Mouse (Mus musculus): ENCODE measurements around the gene Ankrd63. TPM values are rescaled to one million over a fixed set of nuclear protein-coding genes. Genes with fewer than 3 reads are reported as not detected.

The Ankrd63 gene
- total and polyA plus RNA-seq, 3 experiments = 0.08 to 0.53 TPM; not detected in 1

GRCm38 (mm10) chr2:118673686-118674465 lies 29.9 kb downstream of the Ankrd63 start:
- DNase-seq (ENCODE audit: low read depth, low spot score) = no peak
- Histone ChIP-seq H3K36me3 (ENCODE audit: control insufficient read depth in 1 of 2, insufficient read depth in 2 of 2, low read length in 2 of 2) (peaks cover 0 to 3% of the 10 kb centered on the region in 2 experiments; a peak in 1 of 4 replicates), H3K9me3 (replicated peaks; ENCODE audit: insufficient read depth, low read length) (no peaks in the 10 kb centered on the region), H3K9ac (ENCODE audit: control insufficient read depth, low read depth, low read length, poor library complexity, severe bottlenecking) (no peak overlapping the region), H3K4me1 (ENCODE audit: control insufficient read depth in 1 of 2, insufficient read depth in 2 of 2, low read length in 2 of 2) (no peaks in the 10 kb centered on the region), H3K4me3 (ENCODE audit: control insufficient read depth in 1 of 2, insufficient read depth in 1 of 2, low read depth in 2 of 2, low read length in 2 of 2) (no peak overlapping the region), H3K27me3 (ENCODE audit: control insufficient read depth in 1 of 2, insufficient read depth in 2 of 2, low read length in 2 of 2) (no peaks in the 10 kb centered on the region), H3K79me2 (ENCODE audit: control insufficient read depth, insufficient read depth, low read length, poor library complexity) (no peaks in the 10 kb centered on the region), H3K27ac (ENCODE audit: control insufficient read depth, low read depth, low read length) (no peak overlapping the region)
- TF ChIP-seq MYC (IDR thresholded peaks at IDR 0.05; ENCODE audit: low read depth, low read length) = no peak
- no peak for TF ChIP-seq MAZ (IDR thresholded peaks at IDR 0.05; ENCODE audit: low read depth, low read length)
- no peak for TF ChIP-seq POLR2AphosphoS5 (IDR thresholded peaks at IDR 0.05; ENCODE audit: borderline replicate concordance, low read depth, low read length)
- TF ChIP-seq BHLHE40 (IDR thresholded peaks at IDR 0.05; ENCODE audit: borderline replicate concordance, low read depth, low read length) = no peak

GRCm38 (mm10) chr2:118671728-118672127 lies 32.0 kb downstream of the Ankrd63 start:
- Histone ChIP-seq H3K4me3 (ENCODE audit: control insufficient read depth in 1 of 2, insufficient read depth in 1 of 2, low read depth in 2 of 2, low read length in 2 of 2) (no peak overlapping the region), H3K27me3 (ENCODE audit: control insufficient read depth in 1 of 2, insufficient read depth in 2 of 2, low read length in 2 of 2) (no peaks in the 10 kb centered on the region), H3K9ac (ENCODE audit: control insufficient read depth, low read depth, low read length, poor library complexity, severe bottlenecking) (no peak overlapping the region), H3K36me3 (ENCODE audit: control insufficient read depth in 1 of 2, insufficient read depth in 2 of 2, low read length in 2 of 2) (0 out of 4 replicates have a peak, but pooled peaks cover 0 to 3% of the 10 kb centered on the region in 2 experiments), H3K4me1 (ENCODE audit: control insufficient read depth in 1 of 2, insufficient read depth in 2 of 2, low read length in 2 of 2) (no peaks in the 10 kb centered on the region), H3K27ac (ENCODE audit: control insufficient read depth, low read depth, low read length) (no peak overlapping the region), H3K79me2 (ENCODE audit: control insufficient read depth, insufficient read depth, low read length, poor library complexity) (no peaks in the 10 kb centered on the region), H3K9me3 (replicated peaks; ENCODE audit: insufficient read depth, low read length) (no peaks in the 10 kb centered on the region)
- no peak for DNase-seq (ENCODE audit: low read depth, low spot score)
- TF ChIP-seq KAT2A (conservative IDR thresholded peaks at IDR 0.05; ENCODE audit: low read depth, low read length) (no peak), USF2 (IDR thresholded peaks at IDR 0.05; ENCODE audit: borderline replicate concordance in 1 of 2, insufficient read depth in 1 of 2, low read depth in 1 of 2, low read length in 2 of 2) (no peak), ETS1 (IDR thresholded peaks at IDR 0.05; ENCODE audit: low read depth, low read length) (no peak), JUND (IDR thresholded peaks at IDR 0.05; ENCODE audit: low read depth, low read length) (no peak), E2F4 (IDR thresholded peaks at IDR 0.05; ENCODE audit: borderline replicate concordance, low read depth, low read length) (no peak), NELFE (IDR thresholded peaks at IDR 0.05; ENCODE audit: low read depth, low read length) (no peak), EP300 (IDR thresholded peaks at IDR 0.05; ENCODE audit: low read depth in 1 of 2, low read length in 2 of 2) (no peak), BHLHE40 (IDR thresholded peaks at IDR 0.05; ENCODE audit: borderline replicate concordance, low read depth, low read length) (no peak), ELF1 (IDR thresholded peaks at IDR 0.05; ENCODE audit: low read depth, low read length) (no peak), CHD1 (IDR thresholded peaks at IDR 0.05; ENCODE audit: low read depth, low read length) (no peak), TBP (IDR thresholded peaks at IDR 0.05; ENCODE audit: low read depth, low read length) (no peak)
